Mouse (Mus musculus): ENCODE results near the gene Hyal1. TPM values are rescaled to one million over a fixed set of nuclear protein-coding genes. Genes with fewer than 3 reads are reported as not detected.
A peak's percentile ranks its signal among the peaks of the same experiment; 100 is the strongest.

The Hyal1 gene
- total RNA-seq, 4 experiments from 2014 or later: 4.9 to 9.5 (median 6.8) TPM

DNA sequence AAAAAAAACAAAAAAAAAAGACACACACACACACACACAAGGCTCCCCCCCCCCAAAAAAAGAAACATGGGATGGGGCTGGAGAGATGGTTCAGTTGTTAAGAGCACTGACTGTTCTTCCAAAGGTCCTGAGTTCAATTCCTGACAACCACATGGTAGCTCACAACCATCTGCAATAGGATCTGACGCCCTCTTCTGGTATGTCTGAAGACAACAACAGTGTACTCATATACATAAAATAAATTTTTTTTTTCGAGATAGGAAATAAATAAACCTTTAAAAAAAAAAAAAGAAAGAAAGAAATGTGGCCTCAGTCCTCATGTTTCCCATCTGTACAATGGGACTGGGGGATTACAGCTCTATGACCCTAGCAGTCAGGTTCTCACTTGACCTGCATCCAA, 40.7 kb downstream of the Hyal1 start:
- no peak for DNase-seq (ENCODE audit: low spot score in 2 of 2)

DNA sequence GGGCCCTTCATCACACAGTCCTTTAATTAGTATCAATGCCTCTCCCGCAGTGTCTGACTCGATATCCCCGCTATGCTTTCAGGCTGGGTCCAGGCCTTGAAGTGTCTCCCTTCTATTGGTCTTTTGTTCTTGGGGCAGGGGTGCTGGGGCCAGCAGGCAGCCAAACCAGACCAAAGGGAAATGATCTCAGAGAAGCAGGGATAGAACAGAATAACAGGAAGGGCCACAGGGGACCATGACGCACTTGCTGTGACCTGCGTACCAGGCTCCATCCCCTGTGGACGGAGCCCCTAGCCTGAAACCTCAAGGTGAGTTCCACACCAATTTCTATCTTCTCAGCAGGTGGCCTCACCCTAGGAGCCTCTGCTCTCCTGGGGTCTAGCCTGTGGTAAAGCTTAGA, 41.4 kb downstream of the Hyal1 start:
- no peak for DNase-seq (ENCODE audit: low spot score in 2 of 2)

GRCm38 (mm10) chr9:107618778-107619545, 42.2 kb downstream of the Hyal1 start:
- no peak for DNase-seq (ENCODE audit: low spot score in 2 of 2)

DNA sequence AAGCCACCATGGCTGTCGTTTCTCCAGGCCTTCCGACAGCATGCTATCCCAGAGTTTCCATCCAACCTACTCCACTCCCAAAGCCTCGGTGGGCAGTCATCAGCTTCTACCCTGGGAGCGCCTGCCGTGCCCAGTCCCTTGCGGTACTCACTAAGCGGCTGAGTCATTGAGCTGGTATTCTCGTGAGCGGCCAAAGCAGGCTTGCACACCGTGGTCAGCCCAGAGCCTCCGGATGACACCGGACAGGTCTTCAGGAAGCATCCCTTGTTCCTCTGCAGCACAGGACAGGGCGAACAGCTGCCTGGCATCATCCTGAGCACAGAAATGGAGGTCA, 42.8 kb downstream of the Hyal1 start:
- no peak for DNase-seq (ENCODE audit: low spot score in 2 of 2)

DNA sequence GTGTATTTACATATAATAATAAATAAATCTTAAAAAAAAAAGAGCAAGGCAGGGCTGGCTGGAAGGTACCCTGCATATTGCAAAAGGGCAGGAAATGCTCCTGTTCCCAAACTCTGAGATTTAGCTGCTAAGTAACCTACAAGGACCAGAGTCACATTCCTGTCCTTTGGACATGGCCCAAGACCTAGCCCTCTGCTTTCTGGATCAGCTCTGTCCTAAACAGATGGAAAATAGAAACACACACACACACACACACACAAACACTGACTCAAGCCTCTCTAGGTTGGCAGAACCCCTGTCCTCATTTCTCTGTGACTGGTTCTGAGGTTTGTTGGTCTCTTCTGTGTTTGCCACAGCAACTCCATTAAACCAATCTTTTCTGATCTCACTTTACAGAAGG, 44.2 kb downstream of the Hyal1 start:
- DNase-seq (ENCODE audit: low spot score in 2 of 2): no peak

GRCm38 (mm10) chr9:107624539-107624938, 47.8 kb downstream of the Hyal1 start:
- DNase-seq (ENCODE audit: low spot score in 2 of 2): no peak

DNA sequence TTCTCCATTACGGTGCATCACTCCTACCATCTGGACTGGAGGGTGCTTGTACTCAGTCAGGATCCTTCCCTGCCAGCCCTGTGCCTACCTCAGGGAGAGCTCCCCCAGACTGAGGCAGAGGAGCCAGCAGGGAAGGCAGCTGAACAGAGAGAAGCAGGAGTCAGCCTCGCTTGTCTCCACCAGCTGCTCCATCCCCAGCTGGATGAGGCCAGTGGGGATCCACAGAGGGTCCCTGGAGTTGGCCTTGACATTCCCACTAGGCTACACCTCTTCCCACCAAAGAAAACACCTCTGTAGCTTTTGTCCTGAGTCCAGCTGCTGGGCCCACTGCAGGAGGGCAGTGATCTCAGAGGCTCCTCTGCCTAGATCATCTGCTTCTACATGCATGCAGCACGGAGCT, 48.2 kb downstream of the Hyal1 start:
- DNase-seq (ENCODE audit: low spot score in 2 of 2): no peak

DNA sequence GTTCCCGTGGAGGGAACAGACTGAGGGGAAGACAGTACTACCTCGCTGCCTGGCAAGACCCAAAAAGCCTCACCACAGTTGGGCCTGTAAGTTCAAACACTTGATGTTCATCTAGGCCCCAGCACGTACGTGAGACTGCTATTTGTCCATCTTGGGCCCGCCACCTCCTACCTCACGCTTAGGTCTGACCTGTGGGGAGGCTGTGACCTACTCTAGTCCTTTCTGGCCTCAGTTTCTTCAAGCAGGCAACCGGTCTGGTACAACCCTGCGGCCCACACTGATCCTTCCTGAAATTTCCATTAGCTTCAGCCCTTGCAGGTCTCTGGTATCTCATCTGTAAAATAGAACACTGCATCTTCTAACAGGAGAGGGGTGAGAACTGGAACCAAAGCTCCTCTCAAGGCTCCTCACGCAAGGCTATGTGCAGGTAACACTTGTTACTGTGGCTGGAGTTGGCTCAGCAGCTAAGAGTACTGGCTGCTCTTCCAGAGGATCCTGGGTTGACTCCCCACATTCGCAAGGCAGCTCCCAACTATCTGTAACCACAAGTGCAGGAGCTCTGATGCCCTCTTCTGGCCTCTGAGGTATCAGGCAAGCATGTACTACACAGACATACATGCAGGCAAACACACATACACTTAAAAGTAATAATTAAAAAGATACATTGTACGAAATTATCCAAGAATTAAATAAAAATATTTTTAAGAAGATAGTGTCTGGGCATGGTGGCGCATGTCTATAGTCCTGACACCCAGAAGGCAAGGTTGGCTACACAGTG, 48.8 kb downstream of the Hyal1 start:
- DNase-seq (ENCODE audit: low spot score in 2 of 2): no peak

- no peak for DNase-seq (ENCODE audit: low spot score in 2 of 2)
These were observed 49.6 kb downstream of the Hyal1 start for GRCm38 (mm10) chr9:107626158-107626843.

GRCm38 (mm10) chr9:107626844-107627277, 50.1 kb downstream of the Hyal1 start:
- no peak for DNase-seq (ENCODE audit: low spot score in 2 of 2)

GRCm38 (mm10) chr9:107627387-107628255, 50.9 kb downstream of the Hyal1 start:
- DNase-seq (ENCODE audit: low spot score in 2 of 2): no peak

DNA sequence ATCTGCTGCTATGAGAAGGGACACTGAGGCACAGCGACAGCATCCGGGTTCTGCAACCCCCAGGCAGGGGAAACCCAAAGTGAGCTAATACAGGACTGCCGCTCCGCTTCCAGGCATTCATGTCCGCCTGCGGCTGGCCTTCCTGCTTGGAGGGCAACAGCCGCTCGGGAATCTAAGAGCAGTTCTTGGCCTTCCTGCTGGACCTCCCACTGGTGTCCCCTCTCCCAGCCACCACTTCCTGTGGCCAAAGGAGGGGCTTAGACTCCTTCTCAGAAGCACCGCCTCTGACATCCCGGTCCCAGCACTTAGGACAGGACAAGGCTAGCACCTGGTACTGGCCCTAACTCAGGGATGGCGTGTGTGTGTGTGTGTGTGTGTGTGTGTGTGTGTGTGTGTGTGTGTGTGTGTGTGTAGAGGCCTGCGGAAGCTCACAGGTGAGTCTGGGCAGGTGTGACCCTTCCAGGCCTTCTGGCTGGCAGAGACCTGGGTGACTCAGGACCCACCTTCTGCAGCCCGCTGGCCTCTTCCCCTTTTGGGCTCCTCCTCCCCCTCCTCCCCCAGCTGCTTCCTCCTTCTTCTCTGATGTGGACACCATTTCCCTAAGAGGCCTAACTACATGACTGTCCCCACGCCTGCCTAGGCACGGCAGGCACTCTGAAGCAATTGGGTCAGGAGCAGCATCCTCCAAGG, 52.1 kb downstream of the Hyal1 start:
- no peak for DNase-seq (ENCODE audit: low spot score in 2 of 2)

GRCm38 (mm10) chr9:107629411-107629730, 52.6 kb downstream of the Hyal1 start:
- no peak for DNase-seq (ENCODE audit: low spot score in 2 of 2)

DNA sequence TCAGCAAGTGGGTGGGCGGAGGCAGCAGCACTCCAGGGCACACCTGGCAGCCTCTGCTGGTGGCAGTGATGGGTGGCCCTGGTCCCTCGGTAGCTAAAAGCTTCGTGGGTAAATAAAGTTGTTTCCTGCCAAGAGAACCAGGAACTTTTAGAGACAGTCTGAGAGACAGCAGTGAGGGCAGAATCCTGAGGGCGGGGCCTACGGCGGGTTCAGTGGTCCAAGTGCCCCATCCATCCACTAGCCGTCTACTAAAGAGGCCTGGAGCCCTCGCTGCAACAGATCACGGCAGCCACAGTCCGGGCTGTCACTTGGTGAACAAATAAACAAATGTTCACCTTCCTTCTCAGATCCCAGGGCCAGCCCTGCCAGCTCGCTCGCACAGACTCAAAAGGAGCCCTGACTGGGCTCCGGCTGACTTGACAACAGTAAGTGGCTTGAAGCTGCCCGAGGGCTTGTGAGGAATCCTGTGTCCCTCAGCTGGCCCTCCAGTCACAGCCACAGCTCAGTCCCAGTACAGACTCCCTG, 53.2 kb downstream of the Hyal1 start:
- no peak for DNase-seq (ENCODE audit: low spot score in 2 of 2)

- peak in 1 of 2 experiments; percentile 64 for DNase-seq (ENCODE audit: low spot score in 2 of 2)
These were observed 53.8 kb downstream of the Hyal1 start for GRCm38 (mm10) chr9:107630576-107630975.

Other genes with a start within 250 kb of the Hyal1 start
- gene Hemk1, start 238.6 kb upstream of the Hyal1 start, total RNA-seq (2022): 10 to 100 TPM; 14.9 to 20.6 (median 18.7) TPM
- 1 to 10 TPM; 5.6 to 7.1 (median 6.2) TPM for gene 6430571L13Rik, start 236.3 kb upstream of the Hyal1 start, total RNA-seq (2022)
- 10 to 100 TPM; 37.3 to 49.0 (median 44.8) TPM for gene Cacna2d2, start 177.3 kb upstream of the Hyal1 start, total RNA-seq (2022)
- 10 to 100 TPM; 36.2 to 37.2 (median 36.9) TPM for gene Tmem115, start 43.0 kb upstream of the Hyal1 start, total RNA-seq (2022)
- 10 to 100 TPM; 16.3 to 20.6 (median 19.2) TPM for gene Cyb561d2, start 34.7 kb upstream of the Hyal1 start, total RNA-seq (2022)
- 10 to 100 TPM; 40.8 to 42.3 (median 41.8) TPM for gene Nprl2, start 34.7 kb upstream of the Hyal1 start, total RNA-seq (2022)
- gene Zmynd10, start 29.6 kb upstream of the Hyal1 start, total RNA-seq (2022): 1 to 10 TPM; 5.1 to 8.3 (median 6.3) TPM
- 10 to 100 TPM; 15.8 to 18.5 (median 16.9) TPM for gene Rassf1, start 25.4 kb upstream of the Hyal1 start, total RNA-seq (2022)
- 10 to 100 TPM; 90.7 to 97.1 (median 92.8) TPM for gene Tusc2, start 13.7 kb upstream of the Hyal1 start, total RNA-seq (2022)
- 10 to 100 TPM; 13.0 to 18.0 (median 15.4) TPM for gene Hyal2, start 9.0 kb upstream of the Hyal1 start, total RNA-seq (2022)
- 10 to 100 TPM in 3 of 4 experiments, 1 to 10 TPM in 1; 9.1 to 17.4 (median 13.3) TPM for gene Naa80, start 2.0 kb downstream of the Hyal1 start, total RNA-seq (2022)
- gene Hyal3, start 3.9 kb downstream of the Hyal1 start, total RNA-seq (2022): 1 to 10 TPM; 1.0 to 1.7 (median 1.1) TPM
- 10 to 100 TPM; 11.3 to 15.5 (median 15.3) TPM for gene Ifrd2, start 10.7 kb downstream of the Hyal1 start, total RNA-seq (2022)
- 1 to 10 TPM; 5.1 to 5.9 (median 5.3) TPM for gene Sema3b, start 32.3 kb downstream of the Hyal1 start, total RNA-seq (2022)
- 100 to 1,000 TPM; 239 to 252 (median 247) TPM for gene Gnai2, start 58.4 kb downstream of the Hyal1 start, total RNA-seq (2022)
- 10 to 100 TPM; 82.5 to 94.5 (median 86.9) TPM for gene Slc38a3, start 92.6 kb downstream of the Hyal1 start, total RNA-seq (2022)
- 1 to 10 TPM in 1 of 4 experiments, under 1 TPM in 3; 0.32 to 1.0 (median 0.62) TPM for gene Gnat1, start 102.8 kb downstream of the Hyal1 start, total RNA-seq (2022)
- gene Sema3f, start 133.5 kb downstream of the Hyal1 start, total RNA-seq (2022): 10 to 100 TPM; 14.5 to 17.6 (median 16.0) TPM
- 100 to 1,000 TPM; 117 to 136 (median 126) TPM for gene Rbm5, start 194.1 kb downstream of the Hyal1 start, total RNA-seq (2022)